In genomic region chr5:111699711-111700303, GRCm38 (mm10) we compare ENCODE assay signal across 19 mouse cellular contexts. TPM values are rescaled to one million over a fixed set of nuclear protein-coding genes. Genes with fewer than 3 reads are reported as not detected.
DNase-seq lines count a peak whose midpoint lies in the region; ATAC-seq lines count a peak whose summit lies in the region.
"Had no signal": no experiment of that assay in that cellular context is flagged by ENCODE, and none has a peak within 500 bp of the region (broad histone marks: within the 10 kb centered on the region; RNA-seq: fewer than 3 reads in every experiment).

No protein-coding gene starts in this region.

- H3K27me3 ChIP-seq in hindbrain, embryonic 10.5 days (ENCODE audit: insufficient read depth, poor library complexity, severe bottlenecking) = peaks cover 8% of the 10 kb centered on the region; the same call in 1 of the 2 replicates
- no peaks in the 10 kb centered on the region for H3K27me3 ChIP-seq in hindbrain, embryonic 16.5 days (replicated peaks; ENCODE audit: control insufficient read depth, insufficient read depth, low read length)
- H3K27me3 ChIP-seq in forebrain, embryonic 15.5 days = no peaks in the 10 kb centered on the region
- H3K27me3 ChIP-seq in midbrain, embryonic 11.5 days (ENCODE audit: control insufficient read depth, insufficient read depth, low read length) = no peaks in the 10 kb centered on the region
- peaks cover 6% of the 10 kb centered on the region; the same call in 1 of the 2 replicates for H3K27me3 ChIP-seq in neural tube, embryonic 15.5 days (replicated peaks)

- WGBS in hindbrain, embryonic 10.5 days = 64% methylated on average over 23 of the region's 23 CpGs
- 35% methylated on average over 23 of the region's 23 CpGs for WGBS in hindbrain, embryonic 16.5 days
- 23% methylated on average over 23 of the region's 23 CpGs for WGBS in forebrain, embryonic 15.5 days
- 55% methylated on average over 23 of the region's 23 CpGs for WGBS in midbrain, embryonic 11.5 days
- WGBS in neural tube, embryonic 15.5 days = 32% methylated on average over 23 of the region's 23 CpGs

- no peak overlapping the region for H3K4me2 ChIP-seq in hindbrain, embryonic 16.5 days (ENCODE audit: low read length)
- H3K4me2 ChIP-seq in forebrain, embryonic 15.5 days (replicated peaks) = no peak overlapping the region
- no peak overlapping the region for H3K4me2 ChIP-seq in midbrain, embryonic 11.5 days
- H3K4me2 ChIP-seq in neural tube, embryonic 15.5 days = no peak overlapping the region
- H3K4me2 ChIP-seq: liver, embryonic 11.5 days; lung, embryonic 14.5 days had no signal

- H3K9me3 ChIP-seq in hindbrain, embryonic 10.5 days = no peaks in the 10 kb centered on the region
- no peaks in the 10 kb centered on the region for H3K9me3 ChIP-seq in hindbrain, embryonic 16.5 days (ENCODE audit: control insufficient read depth, low read length)
- no peaks in the 10 kb centered on the region for H3K9me3 ChIP-seq in forebrain, embryonic 15.5 days
- no peaks in the 10 kb centered on the region for H3K9me3 ChIP-seq in midbrain, embryonic 11.5 days (ENCODE audit: control insufficient read depth, low read length)
- H3K9me3 ChIP-seq in neural tube, embryonic 15.5 days (replicated peaks) = no peaks in the 10 kb centered on the region

- H3K9ac ChIP-seq in hindbrain, embryonic 16.5 days (ENCODE audit: low read depth, low read length) = no peak overlapping the region
- no peak overlapping the region for H3K9ac ChIP-seq in forebrain, embryonic 15.5 days (replicated peaks)
- no peak overlapping the region for H3K9ac ChIP-seq in midbrain, embryonic 11.5 days (ENCODE audit: low read length)
- no peak overlapping the region for H3K9ac ChIP-seq in neural tube, embryonic 15.5 days (replicated peaks)
- H3K9ac ChIP-seq: lung, embryonic 14.5 days had no signal

- ATAC-seq in hindbrain, embryonic 16.5 days = no peak
- ATAC-seq in forebrain, embryonic 15.5 days (replicated peaks) = 0 out of 2 replicates have a peak, but pooled peaks have one; percentile 40
- peak; percentile 36; the same call in 1 of the 2 replicates for ATAC-seq in midbrain, embryonic 11.5 days (ENCODE audit: low FRiP score)
- ATAC-seq in neural tube, embryonic 15.5 days (ENCODE audit: low FRiP score) = peak; percentile 58; the same call in 1 of the 2 replicates

- H3K4me1 ChIP-seq in hindbrain, embryonic 10.5 days (replicated peaks) = peaks cover 62% of the 10 kb centered on the region
- peaks cover 7% of the 10 kb centered on the region for H3K4me1 ChIP-seq in hindbrain, embryonic 16.5 days (ENCODE audit: control insufficient read depth, insufficient read depth, low read depth, low read length)
- H3K4me1 ChIP-seq in forebrain, embryonic 15.5 days = peaks cover 48% of the 10 kb centered on the region
- peaks cover 25% of the 10 kb centered on the region for H3K4me1 ChIP-seq in midbrain, embryonic 11.5 days (ENCODE audit: control insufficient read depth, insufficient read depth, low read length)
- H3K4me1 ChIP-seq in neural tube, embryonic 15.5 days = peaks cover 24% of the 10 kb centered on the region

- no peak for DNase-seq in hindbrain, embryonic 10.5 days (ENCODE audit: low spot score)
- no peak for DNase-seq in midbrain, embryonic 11.5 days (ENCODE audit: low spot score, missing footprints)
- DNase-seq in retina, postnatal 1 day = no peak
- DNase-seq in frontal cortex, adult 2 months (ENCODE audit: extremely low spot score in 1 of 2, low spot score in 1 of 2) = no peak
- DNase-seq: B cell, adult 2 months; cerebellum, postnatal 25 days; kidney, adult 8-10 months; kidney, postnatal 36 days; lung, embryonic 14.5 days; spleen, adult 18-20 months; thymus, postnatal 36 days had no signal

- H3K36me3 ChIP-seq in hindbrain, embryonic 10.5 days = no peaks in the 10 kb centered on the region
- no peaks in the 10 kb centered on the region for H3K36me3 ChIP-seq in hindbrain, embryonic 16.5 days (ENCODE audit: control insufficient read depth, insufficient read depth, low read length)
- no peaks in the 10 kb centered on the region for H3K36me3 ChIP-seq in forebrain, embryonic 15.5 days
- no peaks in the 10 kb centered on the region for H3K36me3 ChIP-seq in midbrain, embryonic 11.5 days (ENCODE audit: control insufficient read depth, insufficient read depth, low read length)
- no peaks in the 10 kb centered on the region for H3K36me3 ChIP-seq in neural tube, embryonic 15.5 days

- no peak overlapping the region for H3K4me3 ChIP-seq in hindbrain, embryonic 10.5 days
- no peak overlapping the region for H3K4me3 ChIP-seq in hindbrain, embryonic 16.5 days (ENCODE audit: low read length)
- no peak overlapping the region for H3K4me3 ChIP-seq in forebrain, embryonic 15.5 days
- H3K4me3 ChIP-seq in midbrain, embryonic 11.5 days (ENCODE audit: low read depth, low read length) = no peak overlapping the region
- no peak overlapping the region for H3K4me3 ChIP-seq in neural tube, embryonic 15.5 days (replicated peaks)
- H3K4me3 ChIP-seq: erythroblast, embryonic 14.5 days; myocyte had no signal

- H3K27ac ChIP-seq in hindbrain, embryonic 10.5 days = peak overlapping the region; percentile 73
- H3K27ac ChIP-seq in hindbrain, embryonic 16.5 days (ENCODE audit: low read depth, low read length) = no peak overlapping the region
- H3K27ac ChIP-seq in forebrain, embryonic 15.5 days (replicated peaks) = peak overlapping the region; percentile 66
- no peak overlapping the region for H3K27ac ChIP-seq in midbrain, embryonic 11.5 days (ENCODE audit: low read depth, low read length)
- H3K27ac ChIP-seq in neural tube, embryonic 15.5 days (replicated peaks) = peak overlapping the region; percentile 33; the same call in 1 of the 2 replicates
- H3K27ac ChIP-seq: stomach, postnatal 0 days had no signal

RNA-seq across cellular contexts. Expression of gene Gm26897, which starts 33.9 kb away (rescaled TPM):
- polyA plus RNA-seq in hindbrain, embryonic 10.5 days (2016; fragmentation: Nextera tagmentation; extraction: Ambion mirVana) = not detected in 2 replicates
- not detected in 2 replicates for polyA plus RNA-seq in hindbrain, embryonic 16.5 days (2015; fragmentation: Nextera tagmentation; extraction: Ambion mirVana)
- not detected in 2 replicates for polyA plus RNA-seq in forebrain, embryonic 15.5 days (2015; fragmentation: Nextera tagmentation; extraction: Ambion mirVana)
- not detected in 2 replicates for polyA plus RNA-seq in midbrain, embryonic 11.5 days (2014; fragmentation: Nextera tagmentation; extraction: Ambion mirVana)
- not detected in 2 replicates for polyA plus RNA-seq in neural tube, embryonic 15.5 days (2015; fragmentation: Nextera tagmentation; extraction: Ambion mirVana)
- polyA plus RNA-seq in frontal cortex, adult 2 months (2012; rRNA removed) = not detected in 2 replicates
- polyA plus RNA-seq: erythroblast, embryonic 14.5 days; heart, embryonic 14.5 days; liver, embryonic 11.5 days; lung, embryonic 14.5 days; myocyte; stomach, postnatal 0 days had no signal

Comparison
In these comparisons a context has a peak if more than half of its experiments do, and no peak if none do; other contexts are left out.
1. H3K27ac ChIP-seq: peak in hindbrain, embryonic 10.5 days (single experiment), forebrain, embryonic 15.5 days (single experiment) and neural tube, embryonic 15.5 days (single experiment); none in hindbrain, embryonic 16.5 days (single experiment) and midbrain, embryonic 11.5 days (single experiment).